ENCODE assay signal across 13 mouse cellular contexts in genomic region chr5:107157384-107157783, GRCm38 (mm10).
DNase-seq lines count a peak whose midpoint lies in the region; ATAC-seq and TF ChIP-seq lines count a peak whose summit lies in the region.
"Had no signal": no experiment of that assay in that cellular context is flagged by ENCODE, and none has a peak within 500 bp of the region (broad histone marks: within the 10 kb centered on the region; RNA-seq: fewer than 3 reads in every experiment).

No protein-coding gene starts in this region.

- no peaks in the 10 kb centered on the region for H3K9me3 ChIP-seq in lung, embryonic 14.5 days (ENCODE audit: low read depth, low read length)
- H3K9me3 ChIP-seq in limb, embryonic 13.5 days: no peaks in the 10 kb centered on the region
- H3K9me3 ChIP-seq: G1E; midbrain, embryonic 12.5 days had no signal

- ATAC-seq in lung, embryonic 14.5 days (ENCODE audit: insufficient read depth): peak; percentile 80
- ATAC-seq in limb, embryonic 13.5 days (ENCODE audit: low FRiP score, low read depth): peak; percentile 87

- H3K27me3 ChIP-seq in lung, embryonic 14.5 days (ENCODE audit: insufficient read depth, low read length): no peaks in the 10 kb centered on the region
- H3K27me3 ChIP-seq in limb, embryonic 13.5 days: no peaks in the 10 kb centered on the region

- H3K36me3 ChIP-seq in lung, embryonic 14.5 days (ENCODE audit: insufficient read depth): peaks cover 11% of the 10 kb centered on the region
- peaks cover 10% of the 10 kb centered on the region; the same call in 1 of the 2 replicates for H3K36me3 ChIP-seq in limb, embryonic 13.5 days
- H3K36me3 ChIP-seq: G1E; midbrain, embryonic 12.5 days had no signal

- peak; percentile 66 for DNase-seq in lung, embryonic 14.5 days
- DNase-seq in lung, postnatal 14 days: no peak
- DNase-seq in adrenal gland, adult 2 months: peak; percentile 82
- DNase-seq in gastrocnemius, adult 8-10 months (ENCODE audit: low spot score in 2 of 2): peak; percentile 24 to 48
- DNase-seq in left cerebral cortex, postnatal 4 days: no peak
- no peak for DNase-seq in left cerebral cortex, adult 11 months (ENCODE audit: low spot score)
- no peak for DNase-seq in frontal cortex, postnatal 14 days (ENCODE audit: low spot score in 2 of 2)
- DNase-seq: cerebellum, adult 11 months; layer of hippocampus, postnatal 36 days; right cerebral cortex, postnatal 14 days had no signal

- no peak overlapping the region for H3K27ac ChIP-seq in lung, embryonic 14.5 days (ENCODE audit: low read depth)
- H3K27ac ChIP-seq in limb, embryonic 13.5 days: peak overlapping the region; percentile 81
- H3K27ac ChIP-seq: midbrain, embryonic 12.5 days had no signal

- intact Hi-C loops in left cerebral cortex, postnatal 4 days (cut with DNase I): no loop called here

- H3K9ac ChIP-seq in lung, embryonic 14.5 days: no peak overlapping the region
- no peak overlapping the region for H3K9ac ChIP-seq in limb, embryonic 13.5 days
- H3K9ac ChIP-seq: midbrain, embryonic 12.5 days had no signal

- TF ChIP-seq CTCF in lung, embryonic 14.5 days (IDR thresholded peaks at IDR 0.05; ENCODE audit: low read depth): no peak

- peaks cover 16% of the 10 kb centered on the region for H3K4me1 ChIP-seq in lung, embryonic 14.5 days (ENCODE audit: insufficient read depth)
- peaks cover 53% of the 10 kb centered on the region for H3K4me1 ChIP-seq in limb, embryonic 13.5 days

- H3K4me3 ChIP-seq in lung, embryonic 14.5 days (ENCODE audit: low read depth, low read length): no peak overlapping the region
- H3K4me3 ChIP-seq in limb, embryonic 13.5 days: no peak overlapping the region
- H3K4me3 ChIP-seq: midbrain, embryonic 12.5 days had no signal

- H3K4me2 ChIP-seq in lung, embryonic 14.5 days: no peak overlapping the region
- peak overlapping the region; percentile 27 for H3K4me2 ChIP-seq in limb, embryonic 13.5 days (replicated peaks)
- H3K4me2 ChIP-seq: midbrain, embryonic 12.5 days had no signal

- WGBS in lung, embryonic 14.5 days: 33% methylated on average over 9 of the region's 9 CpGs
- WGBS in limb, embryonic 13.5 days: 13% methylated on average over 9 of the region's 9 CpGs

Comparison
In these comparisons a context has a peak if more than half of its experiments do, and no peak if none do; other contexts are left out.
1. DNase-seq: peak in lung, embryonic 14.5 days (single experiment), adrenal gland, adult 2 months (single experiment) and gastrocnemius, adult 8-10 months (2 of 2); none in lung, postnatal 14 days (single experiment), left cerebral cortex, postnatal 4 days (single experiment), left cerebral cortex, adult 11 months (single experiment) and frontal cortex, postnatal 14 days (0 of 2).